In the genomic region with DNA sequence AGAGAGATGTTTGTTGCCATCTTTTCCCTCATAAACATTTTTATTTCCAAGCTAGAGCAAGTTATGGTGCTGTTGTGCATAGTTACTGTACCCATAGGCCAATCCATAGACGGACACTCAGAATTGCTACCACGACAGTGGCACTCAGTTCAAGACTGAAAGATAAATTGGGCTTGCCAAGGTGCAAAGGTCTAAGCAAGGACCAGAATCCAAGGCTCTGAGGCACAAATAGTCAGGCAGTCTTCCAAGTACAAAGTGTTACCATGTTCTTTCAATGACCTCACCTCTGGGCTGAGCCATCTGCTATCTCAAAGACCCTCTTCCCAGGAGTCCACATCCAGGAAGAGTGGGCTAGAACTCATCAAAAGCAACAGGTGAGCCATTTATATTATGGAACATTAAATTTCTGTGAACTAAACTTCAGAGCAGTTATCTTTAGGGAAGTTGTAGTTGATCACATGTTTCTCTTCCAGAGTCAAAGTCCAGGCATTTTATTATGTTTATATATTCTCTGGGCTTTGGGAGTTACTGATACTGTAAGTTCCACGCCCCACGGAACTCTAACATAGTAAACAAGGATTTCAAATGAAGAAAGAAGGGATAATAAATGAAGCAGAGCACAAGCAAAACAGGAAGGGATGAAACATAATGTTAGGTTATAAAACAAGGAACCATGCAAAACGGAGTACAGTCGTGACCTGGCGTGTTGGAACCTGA, we compare ENCODE assay signal across 20 mouse cellular contexts.
DNase-seq lines count a peak whose midpoint lies in the region; ATAC-seq and TF ChIP-seq lines count a peak whose summit lies in the region.
"Had no signal": no experiment of that assay in that cellular context is flagged by ENCODE, and none has a peak within 500 bp of the region (broad histone marks: within the 10 kb centered on the region; RNA-seq: fewer than 3 reads in every experiment).

No protein-coding gene starts in this region.

- ATAC-seq in kidney, embryonic 15.5 days (replicated peaks; ENCODE audit: low FRiP score), result no peak
- no peak for ATAC-seq in granulocyte monocyte progenitor cell, adult 5-6 weeks (replicated peaks; ENCODE audit: poor library complexity, severe bottlenecking)
- ATAC-seq: forebrain, embryonic 15.5 days had no signal

- no peaks in the 10 kb centered on the region for H3K27me3 ChIP-seq in kidney, embryonic 15.5 days
- H3K27me3 ChIP-seq in liver, adult 2 months (ENCODE audit: control insufficient read depth, insufficient read depth, low read length), result no peaks in the 10 kb centered on the region
- H3K27me3 ChIP-seq: embryonic facial prominence, embryonic 12.5 days; forebrain, embryonic 15.5 days; heart, embryonic 15.5 days had no signal

- intact Hi-C loops in left cerebral cortex, postnatal 14 days (cut with DNase I), result loop anchor here (2.0 to 10.0 kb wide), 3 partner anchors 479 to 795 kb away; a partner anchor contains a TSS

- no peak overlapping the region for H3K9ac ChIP-seq in kidney, embryonic 15.5 days
- H3K9ac ChIP-seq in liver, adult 2 months (ENCODE audit: low read depth, low read length), result no peak overlapping the region
- H3K9ac ChIP-seq: embryonic facial prominence, embryonic 12.5 days; forebrain, embryonic 15.5 days; heart, embryonic 15.5 days had no signal

- no peak overlapping the region for H3K4me2 ChIP-seq in kidney, embryonic 15.5 days
- H3K4me2 ChIP-seq: embryonic facial prominence, embryonic 12.5 days; forebrain, embryonic 15.5 days; heart, embryonic 15.5 days had no signal

- peak; percentile 47 for DNase-seq in kidney, adult 18-20 months
- peak; percentile 97 for DNase-seq in liver, adult 2 months (ENCODE audit: extremely low read depth, low read depth, low spot score)
- no peak for DNase-seq in liver
- DNase-seq in kidney, postnatal 36 days, result peak; percentile 68 to 85
- no peak for DNase-seq in cerebellum, postnatal 14 days
- DNase-seq in left cerebral cortex, postnatal 14 days (ENCODE audit: low spot score in 2 of 2), result no peak
- DNase-seq: adrenal gland, postnatal 10 days; cerebellum, adult 11 months; cerebellum, adult 8-10 months; cerebellum, postnatal 25 days; gastrocnemius, postnatal 36 days; heart, adult 18-20 months; heart, postnatal 14 days had no signal

- TF ChIP-seq POLR2A in liver, adult 2 months (IDR thresholded peaks at IDR 0.05; ENCODE audit: extremely low read depth, insufficient read depth, low read length), result no peak

- H3K4me1 ChIP-seq in kidney, embryonic 15.5 days, result no peaks in the 10 kb centered on the region
- H3K4me1 ChIP-seq in liver, adult 2 months (ENCODE audit: control insufficient read depth, insufficient read depth, low read length), result peaks cover 6% of the 10 kb centered on the region
- H3K4me1 ChIP-seq: embryonic facial prominence, embryonic 12.5 days; forebrain, embryonic 15.5 days; heart, embryonic 10.5 days; heart, embryonic 15.5 days; hindbrain, embryonic 10.5 days had no signal

- 80% methylated on average over 7 of the region's 7 CpGs for whole genome bisulfite sequencing in kidney, embryonic 15.5 days
- WGBS in liver, adult 2 months, result 47% methylated on average over 7 of the region's 7 CpGs

- no peak overlapping the region for H3K4me3 ChIP-seq in kidney, embryonic 15.5 days (replicated peaks)
- no peak overlapping the region for H3K4me3 ChIP-seq in liver, adult 2 months (ENCODE audit: insufficient read depth, low read depth, low read length)
- H3K4me3 ChIP-seq: embryonic facial prominence, embryonic 12.5 days; forebrain, embryonic 15.5 days; heart, embryonic 10.5 days; heart, embryonic 15.5 days; hindbrain, embryonic 10.5 days had no signal

- no peaks in the 10 kb centered on the region for H3K79me2 ChIP-seq in liver, adult 2 months (ENCODE audit: control insufficient read depth, insufficient read depth, low read length)

- no peaks in the 10 kb centered on the region for H3K36me3 ChIP-seq in kidney, embryonic 15.5 days
- no peaks in the 10 kb centered on the region for H3K36me3 ChIP-seq in liver, adult 2 months (ENCODE audit: control insufficient read depth, insufficient read depth, low read length)
- H3K36me3 ChIP-seq: embryonic facial prominence, embryonic 12.5 days; forebrain, embryonic 15.5 days; heart, embryonic 10.5 days; heart, embryonic 15.5 days; hindbrain, embryonic 10.5 days had no signal

- TF ChIP-seq CTCF in liver, adult 2 months (IDR thresholded peaks at IDR 0.05; ENCODE audit: low read depth, low read length), result no peak

- H3K9me3 ChIP-seq in kidney, embryonic 15.5 days (replicated peaks), result no peaks in the 10 kb centered on the region
- H3K9me3 ChIP-seq: embryonic facial prominence, embryonic 12.5 days; forebrain, embryonic 15.5 days; heart, embryonic 10.5 days; heart, embryonic 15.5 days; hindbrain, embryonic 10.5 days had no signal

- H3K27ac ChIP-seq in kidney, embryonic 15.5 days, result no peak overlapping the region
- peak overlapping the region; percentile 45; the same call in 1 of the 2 replicates for H3K27ac ChIP-seq in liver, adult 2 months (replicated peaks; ENCODE audit: insufficient read depth, low read depth, low read length)
- H3K27ac ChIP-seq: embryonic facial prominence, embryonic 12.5 days; forebrain, embryonic 15.5 days; heart, embryonic 10.5 days; heart, embryonic 15.5 days; hindbrain, embryonic 10.5 days had no signal

Comparison
In these comparisons a context has a peak if more than half of its experiments do, and no peak if none do; other contexts are left out.
1. DNase-seq: peak in kidney, adult 18-20 months (single experiment), liver, adult 2 months (single experiment) and kidney, postnatal 36 days (2 of 2); none in liver (single experiment), cerebellum, postnatal 14 days (0 of 2) and left cerebral cortex, postnatal 14 days (0 of 2).